Mouse (Mus musculus) adrenal gland, postnatal 36 days (tissue): ENCODE results near the gene Lst1. TPM values are rescaled to one million over a fixed set of nuclear protein-coding genes. Genes with fewer than 3 reads are reported as not detected.
"Not testable (repeated sequence)": the region's sequence is repeated elsewhere in the genome, so short reads cannot be mapped to it uniquely, and the experiment has no call there.

Experiments used
- DNase-seq, 2 experiments: peaks; one replicate each; pipeline ENCODE4 v3.0.0; 2021; ENCODE audit warnings: mixed read lengths in 1 of 2
- long read RNA-seq, 2 experiments: library from polyadenylated mRNA; stranded (forward); transcript quantifications; one replicate each; pipeline ENCODE4 v2.0.0; 2021; ENCODE audit warnings: borderline sequencing depth in 2 of 2
- total RNA-seq, 2 experiments: library from RNA; stranded (reverse); gene quantifications; 2 replicates each; pipeline ENCODE4 v1.2.3; 2021

Gene Lst1
- total RNA-seq: 1 to 10 TPM; 4.4 to 4.8 TPM
- long read RNA-seq, experiment 1, partial matches to known transcripts: 1 of 5 reads
- long read RNA-seq, experiment 1, other reads (novel, unspliced or antisense): 0 of 5 reads
- long read RNA-seq, experiment 2, partial matches to known transcripts: 1 of 4 reads
- long read RNA-seq, experiment 2, other reads (novel, unspliced or antisense): 0 of 4 reads

GRCm38 (mm10) chr17:35187959-35188610 is at the start of gene Lst1:
TSS of gene Lst1 (minus strand) at chr17:35188439.
- DNase-seq: no peak

- no peak for DNase-seq
These were observed 49.3 kb upstream of the Lst1 start for GRCm38 (mm10) chr17:35237504-35237903.

- no peak for DNase-seq
These were observed 48.8 kb upstream of the Lst1 start for GRCm38 (mm10) chr17:35236996-35237395.

GRCm38 (mm10) chr17:35236390-35236746 is 48.1 kb upstream of the Lst1 start:
- peak; percentile 97 to 98 for DNase-seq

- peak; percentile 91 to 92 for DNase-seq
These were observed 47.6 kb upstream of the Lst1 start, which contains the start of gene Nfkbil1 for GRCm38 (mm10) chr17:35235614-35236389. TSS of gene Nfkbil1 (minus strand) at chr17:35235792.

- peak; percentile 59 to 69 for DNase-seq
These were observed 46.7 kb upstream of the Lst1 start for GRCm38 (mm10) chr17:35234903-35235302.

GRCm38 (mm10) chr17:35234090-35234489 is 45.9 kb upstream of the Lst1 start:
- DNase-seq: not testable (repeated sequence)

GRCm38 (mm10) chr17:35233114-35233980 is 45.1 kb upstream of the Lst1 start, which contains the start of gene Atp6v1g2:
TSS of gene Atp6v1g2 (plus strand) at chr17:35233660.
- DNase-seq: peak; percentile 43

GRCm38 (mm10) chr17:35232659-35233058 is 44.4 kb upstream of the Lst1 start:
- no peak for DNase-seq

GRCm38 (mm10) chr17:35232043-35232442 is 43.8 kb upstream of the Lst1 start:
- peak; percentile 87 to 89 for DNase-seq

GRCm38 (mm10) chr17:35231022-35231421 is 42.8 kb upstream of the Lst1 start:
- DNase-seq: peak in 1 of 2 experiments; percentile 44

GRCm38 (mm10) chr17:35226561-35227046 is 38.4 kb upstream of the Lst1 start:
- no peak for DNase-seq

- DNase-seq: no peak
These were observed 37.2 kb upstream of the Lst1 start for GRCm38 (mm10) chr17:35225456-35225855.

- no peak for DNase-seq
These were observed 36.4 kb upstream of the Lst1 start for GRCm38 (mm10) chr17:35224641-35225040.

GRCm38 (mm10) chr17:35222299-35222698 is 34.1 kb upstream of the Lst1 start:
- DNase-seq: no peak

- no peak for DNase-seq
These were observed 32.1 kb upstream of the Lst1 start, which contains the start of gene Gm16181 for GRCm38 (mm10) chr17:35220156-35220952. TSS of gene Gm16181 (plus strand) at chr17:35220834.

- no peak for DNase-seq
These were observed 31.4 kb upstream of the Lst1 start for GRCm38 (mm10) chr17:35219601-35220041.

- peak; percentile 48 to 62 for DNase-seq
These were observed 30.4 kb upstream of the Lst1 start for GRCm38 (mm10) chr17:35218516-35219193.

GRCm38 (mm10) chr17:35213071-35213470 is 24.8 kb upstream of the Lst1 start:
- DNase-seq: no peak

GRCm38 (mm10) chr17:35210593-35210992 is 22.4 kb upstream of the Lst1 start:
- no peak for DNase-seq
